Mouse (Mus musculus) liver, embryonic 15.5 days (tissue): ENCODE data around the gene D930007J09Rik. TPM values are rescaled to one million over a fixed set of nuclear protein-coding genes. Genes with fewer than 3 reads are reported as not detected.

ENCODE experiments used
- ATAC-seq: fragments of 200-750 bp; cut with Nextera tagmentation; 2 replicates; pipeline ENCODE4 v1.8.0; 2017; ENCODE audit warnings: moderate number of reproducible peaks, mild to moderate bottlenecking, moderate library complexity; ENCODE audit not compliant: insufficient read depth
- H3K27ac ChIP-seq: fragments of 300-500 bp; sonication (generic); replicated peaks from 2 replicates; pipeline ENCODE4 v1.5.1; 2015; ENCODE audit warnings: mild to moderate bottlenecking, inconsistent platforms
- H3K27me3 ChIP-seq: fragments of 300-500 bp; sonication (generic); 2 replicates; pipeline ENCODE4 v1.6.1; 2015; ENCODE audit warnings: mild to moderate bottlenecking, inconsistent platforms
- H3K36me3 ChIP-seq: fragments of 300-500 bp; sonication (generic); replicated peaks from 2 replicates; pipeline ENCODE4 v1.6.1; 2015; ENCODE audit warnings: moderate library complexity, mild to moderate bottlenecking, inconsistent platforms
- H3K4me1 ChIP-seq: fragments of 300-500 bp; sonication (generic); replicated peaks from 2 replicates; pipeline ENCODE4 v1.6.1; 2015; ENCODE audit warnings: inconsistent platforms
- H3K4me2 ChIP-seq: fragments of 300-500 bp; sonication (generic); 2 replicates; pipeline ENCODE4 v1.6.1; 2015; ENCODE audit warnings: moderate library complexity, mild to moderate bottlenecking, inconsistent platforms
- H3K4me3 ChIP-seq: fragments of 300-500 bp; sonication (generic); replicated peaks from 2 replicates; pipeline ENCODE4 v1.5.1; 2015; ENCODE audit warnings: mild to moderate bottlenecking, inconsistent platforms
- H3K9ac ChIP-seq: fragments of 300-500 bp; sonication (generic); 2 replicates; pipeline ENCODE4 v1.6.1; 2015; ENCODE audit warnings: moderate library complexity, mild to moderate bottlenecking, inconsistent platforms
- H3K9me3 ChIP-seq: fragments of 300-500 bp; sonication (generic); replicated peaks from 2 replicates; pipeline ENCODE4 v1.6.1; 2016; ENCODE audit warnings: inconsistent platforms
- WGBS: fragments of 180-500 bp; shearing (Covaris S2); methylation state at CpG from one replicate; pipeline ENCODE4 v1.1.7; 2015; ENCODE audit warnings: mixed read lengths; ENCODE audit not compliant: insufficient replicate concordance; 5-methylcytosine and 5-hydroxymethylcytosine counted together
- polyA plus RNA-seq: library from polyadenylated mRNA; unstranded; fragments of >200 nt; fragmentation: Nextera tagmentation; extraction: Ambion mirVana; gene quantifications from 2 replicates; pipeline ENCODE4 v1.2.1, GENCODE M21; 2015

The D930007J09Rik gene
- not detected in 2 replicates for polyA plus RNA-seq

- Histone ChIP-seq H3K27me3 (no peaks in the 10 kb centered on the region), H3K4me3 (peak within 1 kb of the TSS; percentile 90), H3K4me1 (peaks cover 37% of the 10 kb centered on the region), H3K4me2 (peak within 1 kb of the TSS; percentile 99), H3K27ac (peak within 1 kb of the TSS; percentile 77), H3K9ac (peak within 1 kb of the TSS; percentile 84), H3K36me3 (peaks cover 19% of the 10 kb centered on the region), H3K9me3 (no peaks in the 10 kb centered on the region)
- under 1% methylated on average over 94 of the region's 95 CpGs for WGBS
- peak; percentile 50 for ATAC-seq
These were observed at the start of gene D930007J09Rik for GRCm38 (mm10) chr13:32802259-32803081. TSS of gene D930007J09Rik (minus strand) at chr13:32802849.

GRCm38 (mm10) chr13:32851967-32852366, 49.3 kb upstream of the D930007J09Rik start:
- H3K27ac ChIP-seq: no peak overlapping the region
- H3K4me1 ChIP-seq: 0 out of 2 replicates have a peak, but pooled peaks cover 6% of the 10 kb centered on the region
- no peaks in the 10 kb centered on the region for H3K36me3 ChIP-seq
- H3K4me3 ChIP-seq: no peak overlapping the region
- ATAC-seq: no peak
- H3K4me2 ChIP-seq: no peak overlapping the region
- H3K9me3 ChIP-seq: no peaks in the 10 kb centered on the region
- H3K27me3 ChIP-seq: no peaks in the 10 kb centered on the region
- no peak overlapping the region for H3K9ac ChIP-seq
- 5% methylated on average over 7 of the region's 7 CpGs for WGBS

- no peak for ATAC-seq
These were observed 48.2 kb upstream of the D930007J09Rik start, which contains the start of gene Serpinb1a for GRCm38 (mm10) chr13:32850668-32851404. TSS of gene Serpinb1a (minus strand) at chr13:32851185.

GRCm38 (mm10) chr13:32850156-32850555, 47.5 kb upstream of the D930007J09Rik start:
- Histone ChIP-seq H3K36me3 (no peaks in the 10 kb centered on the region), H3K27me3 (no peaks in the 10 kb centered on the region), H3K9ac (no peak overlapping the region), H3K27ac (no peak overlapping the region), H3K4me1 (0 out of 2 replicates have a peak, but pooled peaks cover 6% of the 10 kb centered on the region), H3K4me3 (peak overlapping the region; percentile 29), H3K9me3 (no peaks in the 10 kb centered on the region), H3K4me2 (0 out of 2 replicates have a peak overlapping the region, but pooled peaks have one; percentile 23)
- ATAC-seq: no peak
- WGBS: 44% methylated on average over 1 of the region's 1 CpGs

More at GRCm38 (mm10) chr13:32850668-32851404, 48.2 kb upstream of the D930007J09Rik start, which contains the start of gene Serpinb1a:
- 0 out of 2 replicates have a peak, but pooled peaks cover 6% of the 10 kb centered on the region for H3K4me1 ChIP-seq
- 34% methylated on average over 10 of the region's 10 CpGs for WGBS
- peak within 1 kb of the TSS; percentile 23; the same call in 1 of the 2 replicates for H3K4me2 ChIP-seq
- peak within 1 kb of the TSS; percentile 29 for H3K4me3 ChIP-seq
- H3K9ac ChIP-seq: no peak within 1 kb of the TSS
- H3K36me3 ChIP-seq: no peaks in the 10 kb centered on the region
- no peak within 1 kb of the TSS for H3K27ac ChIP-seq
- H3K9me3 ChIP-seq: no peaks in the 10 kb centered on the region
- no peaks in the 10 kb centered on the region for H3K27me3 ChIP-seq

- Histone ChIP-seq H3K4me2 (0 out of 2 replicates have a peak overlapping the region, but pooled peaks have one; percentile 23), H3K4me3 (peak overlapping the region; percentile 2; the same call in 1 of the 2 replicates), H3K9ac (no peak overlapping the region), H3K4me1 (0 out of 2 replicates have a peak, but pooled peaks cover 6% of the 10 kb centered on the region), H3K27me3 (no peaks in the 10 kb centered on the region), H3K9me3 (no peaks in the 10 kb centered on the region), H3K27ac (no peak overlapping the region), H3K36me3 (no peaks in the 10 kb centered on the region)
- ATAC-seq: no peak; the same call in 1 of the 2 replicates
These were observed 47.0 kb upstream of the D930007J09Rik start for GRCm38 (mm10) chr13:32849531-32850123.

- Histone ChIP-seq H3K27ac (no peak overlapping the region), H3K4me3 (peak overlapping the region; percentile 2; the same call in 1 of the 2 replicates), H3K9me3 (no peaks in the 10 kb centered on the region), H3K36me3 (no peaks in the 10 kb centered on the region), H3K4me1 (0 out of 2 replicates have a peak, but pooled peaks cover 6% of the 10 kb centered on the region), H3K27me3 (no peaks in the 10 kb centered on the region), H3K9ac (no peak overlapping the region), H3K4me2 (0 out of 2 replicates have a peak overlapping the region, but pooled peaks have one; percentile 2)
- ATAC-seq: peak; percentile 51; the same call in 1 of the 2 replicates
- WGBS: 14% methylated on average over 4 of the region's 4 CpGs
These were observed 46.4 kb upstream of the D930007J09Rik start for GRCm38 (mm10) chr13:32849092-32849491.

GRCm38 (mm10) chr13:32846221-32846620, 43.6 kb upstream of the D930007J09Rik start:
- Histone ChIP-seq H3K4me1 (0 out of 2 replicates have a peak, but pooled peaks cover 6% of the 10 kb centered on the region), H3K36me3 (no peaks in the 10 kb centered on the region), H3K9ac (no peak overlapping the region), H3K27ac (no peak overlapping the region), H3K27me3 (no peaks in the 10 kb centered on the region), H3K9me3 (no peaks in the 10 kb centered on the region), H3K4me3 (no peak overlapping the region), H3K4me2 (no peak overlapping the region)
- ATAC-seq: no peak

- no peak overlapping the region for H3K27ac ChIP-seq
- 62% methylated on average over 3 of the region's 3 CpGs for WGBS
- H3K36me3 ChIP-seq: no peaks in the 10 kb centered on the region
- H3K9me3 ChIP-seq: no peaks in the 10 kb centered on the region
- no peak overlapping the region for H3K4me3 ChIP-seq
- no peaks in the 10 kb centered on the region for H3K27me3 ChIP-seq
- H3K4me2 ChIP-seq: no peak overlapping the region
- no peak overlapping the region for H3K9ac ChIP-seq
- H3K4me1 ChIP-seq: no peaks in the 10 kb centered on the region
- ATAC-seq: no peak
These were observed 38.7 kb upstream of the D930007J09Rik start for GRCm38 (mm10) chr13:32841349-32841748.

- 5% methylated on average over 1 of the region's 1 CpGs for WGBS
- Histone ChIP-seq H3K9me3 (no peaks in the 10 kb centered on the region), H3K27ac (no peak overlapping the region), H3K36me3 (no peaks in the 10 kb centered on the region), H3K4me1 (no peaks in the 10 kb centered on the region), H3K4me3 (no peak overlapping the region), H3K9ac (no peak overlapping the region), H3K4me2 (no peak overlapping the region), H3K27me3 (no peaks in the 10 kb centered on the region)
- ATAC-seq: no peak
These were observed 36.7 kb upstream of the D930007J09Rik start for GRCm38 (mm10) chr13:32839314-32839713.

GRCm38 (mm10) chr13:32834513-32834912, 31.9 kb upstream of the D930007J09Rik start:
- Histone ChIP-seq H3K9me3 (no peaks in the 10 kb centered on the region), H3K4me1 (no peaks in the 10 kb centered on the region), H3K27ac (no peak overlapping the region), H3K27me3 (no peaks in the 10 kb centered on the region), H3K4me3 (no peak overlapping the region), H3K4me2 (no peak overlapping the region), H3K9ac (no peak overlapping the region), H3K36me3 (no peaks in the 10 kb centered on the region)
- WGBS: 74% methylated on average over 5 of the region's 5 CpGs
- no peak for ATAC-seq
